Mouse (Mus musculus): Measurements from ENCODE around the gene Eef1akmt4.
"Not testable (repeated sequence)": the region's sequence is repeated elsewhere in the genome, so short reads cannot be mapped to it uniquely, and the experiment has no call there.

The Eef1akmt4 gene

GRCm38 (mm10) chr16:20628871-20629391, 17.5 kb downstream of the Eef1akmt4 start:
- no peak for DNase-seq

DNA sequence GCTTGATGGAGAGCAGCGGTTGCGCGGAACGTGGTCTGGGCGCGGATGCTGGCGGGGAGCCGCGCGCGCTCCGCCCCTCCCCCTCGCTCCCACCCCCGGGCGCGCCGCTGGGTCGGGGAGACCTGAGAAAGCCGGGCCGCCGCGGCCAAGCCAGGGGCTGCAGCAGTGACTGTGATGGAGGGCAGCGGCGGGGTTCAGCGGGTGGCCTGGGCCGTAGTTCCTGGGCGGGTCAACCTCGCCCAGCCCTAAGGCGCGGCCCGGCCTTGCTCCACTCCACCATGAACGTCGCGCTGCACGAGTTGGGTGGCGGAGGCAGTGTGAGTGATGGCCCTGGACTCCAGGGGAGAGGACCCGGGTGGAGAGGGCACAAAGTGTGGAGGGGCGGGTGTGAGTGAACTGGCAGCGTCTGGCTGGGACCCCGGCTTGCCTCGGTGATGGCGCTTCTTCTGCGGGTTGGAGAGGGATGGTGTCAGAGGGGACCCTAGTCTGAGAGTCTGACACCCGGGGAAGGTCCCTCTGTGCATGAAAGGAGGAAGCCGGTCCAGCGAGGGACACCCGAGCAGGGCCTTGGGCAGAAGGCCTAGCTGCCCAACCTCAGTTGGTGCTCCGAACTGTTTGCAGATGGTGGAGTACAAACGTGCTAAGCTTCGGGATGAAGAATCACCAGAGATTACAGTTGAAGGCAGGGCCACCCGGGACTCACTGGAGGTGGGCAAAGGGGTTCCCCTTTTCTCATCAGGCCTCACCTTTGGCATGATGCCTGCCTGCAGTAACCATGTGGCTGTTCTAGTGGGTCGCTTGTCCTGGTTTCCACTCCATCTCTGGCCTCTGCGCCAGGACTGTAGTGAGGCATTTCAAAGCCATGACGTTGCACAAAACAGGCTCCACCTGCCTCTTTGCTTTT, 18.6 kb downstream of the Eef1akmt4 start, which contains the start of gene Ece2:
Gene Ece2 (plus strand): TSS at position 98 of the 904 bp plus-strand sequence.
- DNase-seq: peak; percentile 75

- no peak for DNase-seq
These were observed 26.0 kb downstream of the Eef1akmt4 start for GRCm38 (mm10) chr16:20637410-20637809.

- DNase-seq: no peak
These were observed 27.0 kb downstream of the Eef1akmt4 start for GRCm38 (mm10) chr16:20638367-20638766.

GRCm38 (mm10) chr16:20642161-20642560, 30.8 kb downstream of the Eef1akmt4 start:
- DNase-seq: peak; percentile 70

GRCm38 (mm10) chr16:20643911-20644310, 32.5 kb downstream of the Eef1akmt4 start:
- no peak for DNase-seq

GRCm38 (mm10) chr16:20651076-20651946, 39.9 kb downstream of the Eef1akmt4 start, which contains the start of gene Psmd2:
Psmd2 (plus strand) TSS chr16:20651652.
- peak; percentile 96 for DNase-seq

GRCm38 (mm10) chr16:20651947-20652310, 40.5 kb downstream of the Eef1akmt4 start:
- no peak for DNase-seq

- DNase-seq: no peak
These were observed 41.9 kb downstream of the Eef1akmt4 start for GRCm38 (mm10) chr16:20653315-20653714.

GRCm38 (mm10) chr16:20657661-20658060, 46.3 kb downstream of the Eef1akmt4 start:
- DNase-seq: no peak

- not testable (repeated sequence) for DNase-seq
These were observed 56.6 kb downstream of the Eef1akmt4 start, which contains the start of gene Eif4g1 for GRCm38 (mm10) chr16:20668013-20668412. Eif4g1 (plus strand) TSS chr16:20668313.
